Mouse (Mus musculus) gastrocnemius, postnatal 36 days (tissue): Measurements from ENCODE around the gene Gm8334. TPM values are rescaled to one million over a fixed set of nuclear protein-coding genes. Genes with fewer than 3 reads are reported as not detected.
"Not testable (repeated sequence)": the region's sequence is repeated elsewhere in the genome, so short reads cannot be mapped to it uniquely, and the experiment has no call there.

Experiments used
- DNase-seq, 2 experiments: peaks; one replicate each; pipeline ENCODE4 v3.0.0; 2022
- intact Hi-C: fragments of 180-260 bp; cut with DNase I; formaldehyde crosslinking; loops from one replicate; pipeline ENCODE4 v1.15.1; 2025
- long read RNA-seq, 2 experiments: library from polyadenylated mRNA; stranded (forward); transcript quantifications; one replicate each; pipeline ENCODE4 v2.0.0; 2021
- total RNA-seq, 2 experiments: library from RNA; stranded (reverse); gene quantifications; 2 replicates each; pipeline ENCODE4 v1.2.3; 2021

The Gm8334 gene
- total RNA-seq = not detected
- long read RNA-seq, experiment 1 = 0 reads
- long read RNA-seq, experiment 2 = 0 reads

DNA sequence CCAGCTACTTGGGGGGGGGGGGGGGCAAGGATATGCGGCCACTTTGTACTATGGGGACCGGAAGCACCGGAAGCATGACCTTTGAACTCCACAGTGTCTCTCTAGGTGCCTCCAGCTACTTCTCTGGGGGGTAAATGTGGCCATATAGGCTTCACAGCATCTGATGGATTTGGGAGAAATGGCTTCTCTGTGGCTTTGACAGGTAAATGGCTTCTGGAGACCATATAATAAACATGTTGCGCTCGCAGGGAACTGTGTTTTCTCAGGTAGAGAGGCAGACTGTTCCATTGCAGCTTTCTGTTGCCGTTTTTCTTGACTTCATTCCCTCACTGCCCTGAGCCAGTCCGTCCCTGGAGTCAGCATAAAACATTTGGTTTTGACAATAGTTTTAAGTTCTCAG is at the start of gene Gm8334:
Gene Gm8334, minus strand, starts transcription at position 101 of the 400 bp plus-strand sequence.
- intact Hi-C loops, DNase-seq: not testable (repeated sequence)

DNA sequence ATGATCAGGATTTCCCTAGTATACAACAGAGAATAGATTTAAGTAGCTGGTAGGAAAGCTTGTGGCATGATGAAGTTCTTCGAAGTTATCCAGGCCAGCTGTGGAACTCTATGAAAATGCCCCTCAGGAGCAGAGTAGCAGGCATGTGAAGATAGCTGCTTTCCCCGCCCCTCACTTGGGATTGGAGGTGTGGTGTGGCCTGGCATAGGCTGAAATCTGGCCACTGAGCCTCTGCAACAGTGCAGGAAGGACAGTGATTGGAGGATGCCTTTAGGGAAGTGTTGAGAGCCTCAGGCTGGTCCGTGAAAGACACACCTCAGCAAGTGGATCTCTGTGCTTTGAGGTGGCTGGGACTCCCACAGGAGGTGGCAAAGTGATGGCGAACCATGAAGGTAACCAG is 48.3 kb upstream of the Gm8334 start, which contains the start of gene Gm15127:
Gene Gm15127, plus strand, starts transcription at position 301 of the 400 bp plus-strand sequence.
- intact Hi-C loops, DNase-seq: not testable (repeated sequence)

Other genes with a start within 250 kb of the Gm8334 start
- not detected for gene Gm15114, start 126.2 kb downstream of the Gm8334 start, total RNA-seq
- gene Gm15127, start 48.4 kb upstream of the Gm8334 start, total RNA-seq = not detected
- not detected for gene Luzp4, start 242.5 kb upstream of the Gm8334 start, total RNA-seq